Mouse (Mus musculus) liver, adult 2 months (tissue): ENCODE results near the gene Wwc2. TPM values are rescaled to one million over a fixed set of nuclear protein-coding genes. Genes with fewer than 3 reads are reported as not detected.

Experiments used
- DNase-seq: peaks from one replicate; pipeline ENCODE4 v3.0.0-alpha.2; 2011; ENCODE audit warnings: low read depth, low spot score; ENCODE audit errors: extremely low read depth
- H3K27ac ChIP-seq: fragments of 200-500 bp; replicated peaks from 2 replicates; pipeline ENCODE4 v1.5.1; 2012; ENCODE audit warnings: low read depth, mild to moderate bottlenecking, control low read depth, inconsistent platforms, low read length; ENCODE audit not compliant: insufficient read depth
- H3K27me3 ChIP-seq: fragments of 200-500 bp; 2 replicates; pipeline ENCODE4 v1.6.1; 2012; ENCODE audit warnings: mild to moderate bottlenecking, moderate library complexity, low read length, inconsistent platforms; ENCODE audit not compliant: control insufficient read depth, insufficient read depth
- H3K36me3 ChIP-seq: fragments of 200-500 bp; 2 replicates; pipeline ENCODE4 v1.6.1; 2012; ENCODE audit warnings: low read length, inconsistent platforms; ENCODE audit not compliant: control insufficient read depth, insufficient read depth
- H3K4me1 ChIP-seq: fragments of 200-500 bp; 2 replicates; pipeline ENCODE4 v1.6.1; 2011; ENCODE audit warnings: low read length; ENCODE audit not compliant: control insufficient read depth, insufficient read depth
- H3K4me3 ChIP-seq: fragments of 200-500 bp; 2 replicates; pipeline ENCODE4 v1.5.1; 2011; ENCODE audit warnings: low read depth, mild to moderate bottlenecking, control low read depth, low read length, moderate library complexity; ENCODE audit not compliant: insufficient read depth
- H3K79me2 ChIP-seq: fragments of 200-500 bp; 2 replicates; pipeline ENCODE4 v1.6.1; 2012; ENCODE audit warnings: inconsistent platforms, mild to moderate bottlenecking, low read length, moderate library complexity; ENCODE audit not compliant: control insufficient read depth, insufficient read depth
- H3K9ac ChIP-seq: fragments of 200-500 bp; 2 replicates; pipeline ENCODE4 v1.6.1; 2012; ENCODE audit warnings: low read depth, mild to moderate bottlenecking, control low read depth, inconsistent platforms, low read length
- CTCF ChIP-seq: fragments of 200-500 bp; IDR thresholded peaks from 2 replicates; pipeline ENCODE4 v1.5.1; 2011; ENCODE audit warnings: low read depth, low read length, control low read depth
- POLR2A ChIP-seq: fragments of 200-500 bp; IDR thresholded peaks from 2 replicates; pipeline ENCODE4 v1.6.1; 2011; ENCODE audit warnings: low read length, control low read depth; ENCODE audit not compliant: insufficient read depth; ENCODE audit errors: extremely low read depth
- WGBS: fragments of 180-500 bp; shearing (Covaris S2); methylation state at CpG from one replicate; pipeline ENCODE4 v1.1.7; 2018; 5-methylcytosine and 5-hydroxymethylcytosine counted together
- polyA plus RNA-seq: library from polyadenylated mRNA; depleted of rRNA; stranded (reverse); fragments of >200 nt; gene quantifications from 2 replicates; pipeline ENCODE4 v1.2.3, GENCODE M21; 2012; rRNA removed
- total RNA-seq: library from RNA; depleted of rRNA; stranded (reverse); fragments of >200 nt; gene quantifications from 2 replicates; pipeline ENCODE4 v1.2.3, GENCODE M21; 2014; rRNA removed

Wwc2 gene
- total RNA-seq (3.7 and 3.9 TPM in 2 replicates), polyA plus RNA-seq (2.2 and 2.3 TPM in 2 replicates)

DNA sequence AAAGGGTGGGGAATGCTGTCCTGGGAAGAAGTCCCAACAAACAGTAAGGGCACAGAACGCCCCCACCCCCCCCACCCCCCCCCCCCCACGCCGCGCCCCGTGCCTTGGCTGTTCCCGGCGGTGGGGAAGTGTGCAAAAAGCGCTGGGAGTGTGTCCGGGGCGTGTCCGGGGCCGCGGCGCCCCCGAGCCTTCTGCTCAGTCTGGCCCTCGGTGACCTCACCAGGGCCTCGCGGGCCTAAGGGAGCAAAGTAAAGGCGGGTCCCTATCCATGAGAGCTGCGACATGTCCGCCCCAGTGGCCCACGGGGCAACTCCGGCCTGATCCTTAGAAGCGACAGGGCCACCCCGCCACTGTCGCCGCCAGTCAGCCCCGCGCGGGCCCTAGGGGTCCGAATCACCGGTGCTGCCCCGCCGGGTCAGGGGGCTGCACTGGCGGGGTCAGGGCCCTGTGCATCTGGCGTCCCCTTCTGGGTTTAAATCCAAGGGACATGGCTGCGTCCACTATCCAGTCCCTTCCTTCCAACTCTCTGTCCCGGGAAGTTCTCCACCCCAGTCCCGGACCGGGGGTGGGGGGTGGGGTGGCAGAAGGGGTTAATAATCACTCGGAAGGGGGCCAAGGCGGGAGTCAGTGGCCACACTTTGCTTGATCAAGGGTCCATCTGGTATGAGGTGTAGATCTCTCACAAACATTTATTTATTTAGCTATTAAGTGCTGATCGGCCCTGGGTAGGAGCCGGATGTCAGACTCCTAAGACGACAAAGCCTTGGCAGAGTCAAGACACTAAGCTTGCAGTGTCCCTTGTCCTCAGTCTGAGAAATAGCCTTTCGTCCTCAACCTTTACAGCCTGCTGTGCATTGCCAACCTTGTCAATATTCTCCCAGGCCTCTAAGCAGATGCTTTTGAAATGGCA is at the start of gene Wwc2:
TSS of gene Wwc2 (minus strand) at position 14 of the 910 bp plus-strand sequence.
- peak within 1 kb of the TSS; percentile 97 for H3K9ac ChIP-seq
- no peaks in the 10 kb centered on the region for H3K27me3 ChIP-seq
- peak; percentile 37 for DNase-seq
- WGBS, result 7% methylated on average over 46 of the region's 46 CpGs
- H3K27ac ChIP-seq, result peak within 1 kb of the TSS; percentile 82
- H3K36me3 ChIP-seq, result no peaks in the 10 kb centered on the region
- peaks cover 6% of the 10 kb centered on the region; the same call in 1 of the 2 replicates for H3K4me1 ChIP-seq
- TF ChIP-seq POLR2A (0 out of 2 replicates have a peak, but pooled peaks have one; percentile 31), CTCF (no peak)
- peaks cover 22% of the 10 kb centered on the region for H3K79me2 ChIP-seq
- H3K4me3 ChIP-seq, result peak within 1 kb of the TSS; percentile 94

DNA sequence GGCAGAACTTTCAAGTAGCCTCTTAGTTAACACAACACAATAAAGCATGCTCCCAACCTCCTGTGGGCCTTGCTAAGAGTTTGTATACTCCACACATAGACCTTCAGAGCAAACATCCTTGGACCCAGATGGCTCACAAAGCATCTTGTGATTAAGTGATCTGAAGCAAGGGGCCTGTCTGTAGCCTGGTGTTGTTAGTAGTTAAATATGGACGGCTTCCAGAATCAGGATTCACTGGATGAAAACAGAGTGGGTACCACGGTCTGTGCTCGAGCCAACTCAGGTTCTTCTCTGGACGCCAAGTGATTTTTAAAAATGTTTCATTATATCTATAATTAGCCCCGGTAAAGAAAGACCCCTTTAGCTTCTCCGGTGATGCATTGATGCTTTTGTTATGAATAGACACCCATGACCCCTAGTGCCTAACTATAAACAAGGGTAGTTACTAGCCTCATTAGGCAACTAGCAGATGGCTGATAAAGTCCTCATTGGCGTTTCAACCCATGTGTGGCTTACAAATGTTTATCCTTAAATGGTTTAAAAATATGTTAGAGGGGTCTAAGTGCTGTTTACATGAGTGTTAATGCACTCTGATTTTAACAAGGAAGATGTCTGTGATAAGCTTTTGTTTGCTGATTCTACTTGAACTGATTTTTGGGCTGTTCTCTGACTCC is 47.7 kb upstream of the Wwc2 start:
- Histone ChIP-seq H3K9ac (no peak overlapping the region), H3K36me3 (no peaks in the 10 kb centered on the region), H3K79me2 (no peaks in the 10 kb centered on the region), H3K27ac (no peak overlapping the region), H3K27me3 (no peaks in the 10 kb centered on the region), H3K4me3 (no peak overlapping the region), H3K4me1 (no peaks in the 10 kb centered on the region)
- 81% methylated on average over 7 of the region's 7 CpGs for WGBS
- no peak for TF ChIP-seq POLR2A
- DNase-seq, result no peak

DNA sequence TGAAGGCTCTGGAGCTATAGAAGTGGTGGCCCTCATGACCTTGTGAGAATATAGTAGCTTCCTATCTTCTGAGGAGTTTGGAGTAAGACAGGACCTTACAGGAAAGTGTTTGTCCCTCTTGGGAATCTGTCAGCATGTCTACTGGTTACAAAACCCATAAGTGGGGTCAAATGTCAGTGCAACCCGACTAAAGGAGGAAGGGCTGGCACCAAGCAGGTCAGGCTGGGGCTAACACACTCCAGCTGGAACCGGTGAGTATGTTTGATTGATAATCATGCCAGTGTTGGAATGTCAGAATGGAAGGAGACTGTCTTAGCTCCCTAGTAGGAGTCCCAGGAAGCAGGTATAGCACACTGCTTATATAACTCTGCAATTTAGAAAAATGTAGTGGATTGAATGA is 41.3 kb upstream of the Wwc2 start:
- H3K36me3 ChIP-seq, result no peaks in the 10 kb centered on the region
- no peak for DNase-seq
- no peak overlapping the region for H3K9ac ChIP-seq
- H3K4me3 ChIP-seq, result no peak overlapping the region
- H3K27ac ChIP-seq, result no peak overlapping the region
- WGBS, result 25% methylated on average over 2 of the region's 2 CpGs
- no peaks in the 10 kb centered on the region for H3K4me1 ChIP-seq
- H3K27me3 ChIP-seq, result no peaks in the 10 kb centered on the region
- H3K79me2 ChIP-seq, result no peaks in the 10 kb centered on the region
- TF ChIP-seq POLR2A, result no peak
- no peak for TF ChIP-seq CTCF

DNA sequence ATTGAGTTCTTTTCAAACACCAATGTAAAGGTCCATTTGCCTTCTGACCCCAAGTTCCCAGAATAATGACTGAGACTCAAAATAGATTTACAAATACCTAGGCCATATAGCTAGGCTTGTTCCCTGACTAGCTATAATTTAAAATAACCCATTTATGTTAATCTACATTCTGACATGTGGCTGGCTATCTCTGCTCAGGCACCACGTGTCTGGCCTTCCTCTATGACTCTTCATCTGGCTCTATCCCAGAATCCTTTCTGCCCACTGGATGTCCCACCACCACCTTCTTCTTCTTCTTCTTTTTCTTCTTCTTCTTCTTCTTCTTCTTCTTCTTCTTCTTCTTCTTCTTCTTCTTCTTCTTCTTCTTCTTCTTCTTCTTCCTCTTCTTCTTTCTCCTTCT is 39.9 kb upstream of the Wwc2 start:
- H3K9ac ChIP-seq, result no peak overlapping the region
- no peak for DNase-seq
- no peaks in the 10 kb centered on the region for H3K36me3 ChIP-seq
- no peaks in the 10 kb centered on the region for H3K27me3 ChIP-seq
- H3K4me1 ChIP-seq, result no peaks in the 10 kb centered on the region
- no peak for TF ChIP-seq CTCF
- no peak for TF ChIP-seq POLR2A
- 59% methylated on average over 1 of the region's 1 CpGs for WGBS
- no peak overlapping the region for H3K4me3 ChIP-seq
- no peaks in the 10 kb centered on the region for H3K79me2 ChIP-seq
- no peak overlapping the region for H3K27ac ChIP-seq

DNA sequence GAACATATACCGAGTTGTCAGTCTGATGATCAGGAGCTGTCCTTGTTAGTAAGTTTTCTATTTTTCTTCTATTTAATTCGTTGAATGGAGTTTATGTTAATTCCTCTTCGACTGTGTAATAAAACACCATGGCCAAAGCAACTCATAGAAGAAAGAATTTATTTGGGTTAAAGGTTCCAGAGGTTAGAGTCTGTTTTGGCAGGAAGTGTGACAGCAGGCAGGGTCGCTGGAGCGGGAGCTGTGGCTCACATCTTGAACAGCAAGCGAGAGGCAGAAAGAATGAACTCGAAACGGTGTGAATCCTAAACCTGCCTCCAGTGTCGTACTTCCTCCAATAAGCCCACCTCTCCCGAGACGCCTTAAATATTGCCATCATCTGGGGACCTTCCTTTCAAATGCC is 36.1 kb upstream of the Wwc2 start:
- H3K9ac ChIP-seq, result no peak overlapping the region
- H3K4me3 ChIP-seq, result no peak overlapping the region
- WGBS, result 75% methylated on average over 11 of the region's 11 CpGs
- H3K27ac ChIP-seq, result no peak overlapping the region
- no peaks in the 10 kb centered on the region for H3K79me2 ChIP-seq
- no peak for DNase-seq
- no peak for TF ChIP-seq CTCF
- TF ChIP-seq POLR2A, result no peak
- no peaks in the 10 kb centered on the region for H3K27me3 ChIP-seq
- no peaks in the 10 kb centered on the region for H3K36me3 ChIP-seq
- no peaks in the 10 kb centered on the region for H3K4me1 ChIP-seq
